Mouse (Mus musculus) embryonic facial prominence, embryonic 11.5 days (tissue): Measurements from ENCODE around the gene Adgrv1. TPM values are rescaled to one million over a fixed set of nuclear protein-coding genes. Genes with fewer than 3 reads are reported as not detected.

ENCODE experiments used
- ATAC-seq: fragments of 200-750 bp; cut with Nextera tagmentation; replicated peaks from 2 replicates; pipeline ENCODE4 v1.8.0; 2017; ENCODE audit warnings: low read depth; ENCODE audit not compliant: insufficient number of reproducible peaks, low FRiP score, low TSS enrichment
- DNase-seq: peaks from one replicate; pipeline ENCODE4 v3.0.0-alpha.2; 2015; ENCODE audit warnings: low spot score
- H3K27ac ChIP-seq: fragments of 300-500 bp; sonication (generic); replicated peaks from 2 replicates; pipeline ENCODE4 v1.5.1; 2014; ENCODE audit warnings: mild to moderate bottlenecking, low read depth, low read length, control low read depth
- H3K27me3 ChIP-seq: fragments of 300-500 bp; sonication (generic); 2 replicates; pipeline ENCODE4 v1.6.1; 2014; ENCODE audit warnings: mild to moderate bottlenecking, low read length, moderate library complexity, mixed read lengths; ENCODE audit not compliant: control insufficient read depth, insufficient read depth
- H3K36me3 ChIP-seq: fragments of 300-500 bp; sonication (generic); replicated peaks from 2 replicates; pipeline ENCODE4 v1.6.1; 2014; ENCODE audit warnings: low read depth, mild to moderate bottlenecking, low read length, moderate library complexity, mixed read lengths; ENCODE audit not compliant: control insufficient read depth, insufficient read depth
- H3K4me1 ChIP-seq: fragments of 300-500 bp; sonication (generic); 2 replicates; pipeline ENCODE4 v1.6.1; 2014; ENCODE audit warnings: low read length, mixed read lengths; ENCODE audit not compliant: control insufficient read depth, insufficient read depth
- H3K4me2 ChIP-seq: fragments of 300-500 bp; sonication (generic); 2 replicates; pipeline ENCODE4 v1.6.1; 2014; ENCODE audit warnings: low read depth, mild to moderate bottlenecking, control low read depth, low read length, moderate library complexity
- H3K4me3 ChIP-seq: fragments of 300-500 bp; sonication (generic); 2 replicates; pipeline ENCODE4 v1.5.1; 2014; ENCODE audit warnings: low read depth, low read length, control low read depth
- H3K9ac ChIP-seq: fragments of 300-500 bp; sonication (generic); replicated peaks from 2 replicates; pipeline ENCODE4 v1.6.1; 2014; ENCODE audit warnings: mild to moderate bottlenecking, control low read depth, low read length
- H3K9me3 ChIP-seq: fragments of 300-500 bp; sonication (generic); replicated peaks from 2 replicates; pipeline ENCODE4 v1.6.1; 2016; ENCODE audit warnings: mild to moderate bottlenecking, low read length, inconsistent platforms, mixed read lengths; ENCODE audit not compliant: control insufficient read depth
- WGBS: fragments of 180-500 bp; shearing (Covaris S2); extraction: QIAGEN DNeasy Blood & Tissue Kit; methylation state at CpG from one replicate; pipeline ENCODE4 v1.1.7; 2014; 5-methylcytosine and 5-hydroxymethylcytosine counted together
- polyA plus RNA-seq: library from polyadenylated mRNA; unstranded; fragments of >200 nt; fragmentation: Nextera tagmentation; extraction: Ambion mirVana; gene quantifications from 2 replicates; pipeline ENCODE4 v1.2.1, GENCODE M21; 2014

Adgrv1 gene
- polyA plus RNA-seq, 1 experiment from 2014 or later, result 8.0 TPM

DNA sequence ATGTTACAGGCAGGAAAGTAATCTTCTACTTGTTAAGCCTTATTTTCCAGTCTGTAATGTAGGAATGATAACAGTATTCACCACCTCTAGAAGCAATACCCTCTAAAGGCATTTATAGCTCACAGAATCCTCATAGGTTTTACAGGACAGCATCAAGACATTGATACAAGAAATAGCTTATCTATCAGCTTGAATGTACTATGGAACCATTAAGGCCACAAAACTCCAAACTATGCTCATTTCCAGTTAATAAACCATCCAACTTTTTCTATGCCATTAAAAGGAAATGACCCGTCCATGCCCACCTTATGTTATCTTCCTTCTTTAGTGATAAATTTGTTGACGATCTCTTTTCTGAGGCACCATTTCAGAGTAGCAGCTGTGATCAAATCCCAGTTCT is 272.6 kb downstream of the Adgrv1 start:
- H3K36me3 ChIP-seq, result no peaks in the 10 kb centered on the region
- 88% methylated on average over 2 of the region's 2 CpGs for WGBS

DNA sequence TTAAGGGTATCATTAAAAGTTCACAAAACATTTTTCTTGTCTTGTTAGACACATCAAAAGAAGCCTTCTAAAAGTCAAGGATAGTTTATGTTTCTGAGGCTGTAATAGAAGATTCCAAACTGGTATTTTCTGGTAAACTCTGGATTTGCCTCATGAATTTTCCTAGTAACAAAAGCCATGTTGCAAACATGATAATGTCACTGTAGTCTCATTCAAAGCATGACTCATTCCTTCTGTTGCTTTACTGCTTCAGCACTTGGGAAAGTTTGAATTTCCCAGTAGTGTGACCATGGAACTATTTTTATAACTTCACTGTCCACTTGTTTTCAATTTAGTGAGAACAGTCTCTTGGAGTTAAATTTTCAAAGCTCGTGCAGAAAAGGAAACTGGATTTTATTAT is 274.2 kb downstream of the Adgrv1 start:
- no peak overlapping the region for H3K4me3 ChIP-seq
- H3K9ac ChIP-seq, result no peak overlapping the region
- H3K4me1 ChIP-seq, result no peaks in the 10 kb centered on the region
- H3K36me3 ChIP-seq, result no peaks in the 10 kb centered on the region
- H3K27ac ChIP-seq, result no peak overlapping the region
- H3K9me3 ChIP-seq, result no peaks in the 10 kb centered on the region
- no peak overlapping the region for H3K4me2 ChIP-seq
- no peak for ATAC-seq
- no peaks in the 10 kb centered on the region for H3K27me3 ChIP-seq
- whole genome bisulfite sequencing, result 68% methylated on average over 1 of the region's 1 CpGs
- DNase-seq, result no peak

More for the DNA sequence above, 272.6 kb downstream of the Adgrv1 start:
- ATAC-seq (no peak), DNase-seq (no peak)
- no peaks in the 10 kb centered on the region for H3K27me3 ChIP-seq
- no peak overlapping the region for H3K4me3 ChIP-seq
- no peaks in the 10 kb centered on the region for H3K4me1 ChIP-seq
- no peak overlapping the region for H3K4me2 ChIP-seq
- no peaks in the 10 kb centered on the region for H3K9me3 ChIP-seq
- no peak overlapping the region for H3K9ac ChIP-seq
- H3K27ac ChIP-seq, result no peak overlapping the region

DNA sequence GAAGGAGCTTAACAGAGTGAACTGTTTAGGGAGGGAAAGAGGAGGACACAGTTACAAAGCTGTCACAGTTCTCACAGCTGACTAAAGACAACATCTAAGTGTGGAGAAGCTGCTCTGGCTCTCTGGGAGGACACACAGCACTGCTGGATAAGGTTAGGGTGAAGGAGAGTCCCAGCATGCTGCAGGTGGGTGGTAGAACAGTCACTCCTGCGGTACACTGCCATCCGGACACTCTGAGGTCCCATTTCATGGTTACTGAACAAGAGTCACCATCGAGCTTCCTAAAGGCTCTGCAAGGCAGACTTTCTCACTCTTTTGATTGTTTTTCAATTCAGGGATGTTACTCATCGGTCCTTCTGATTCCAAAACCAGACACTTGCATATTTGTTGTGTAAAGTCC is 274.6 kb downstream of the Adgrv1 start:
- Histone ChIP-seq H3K9ac (no peak overlapping the region), H3K27me3 (no peaks in the 10 kb centered on the region), H3K4me2 (no peak overlapping the region), H3K4me1 (no peaks in the 10 kb centered on the region), H3K27ac (no peak overlapping the region), H3K4me3 (no peak overlapping the region), H3K9me3 (no peaks in the 10 kb centered on the region), H3K36me3 (no peaks in the 10 kb centered on the region)
- DNase-seq, result no peak
- WGBS, result 82% methylated on average over 4 of the region's 4 CpGs
- ATAC-seq, result no peak

DNA sequence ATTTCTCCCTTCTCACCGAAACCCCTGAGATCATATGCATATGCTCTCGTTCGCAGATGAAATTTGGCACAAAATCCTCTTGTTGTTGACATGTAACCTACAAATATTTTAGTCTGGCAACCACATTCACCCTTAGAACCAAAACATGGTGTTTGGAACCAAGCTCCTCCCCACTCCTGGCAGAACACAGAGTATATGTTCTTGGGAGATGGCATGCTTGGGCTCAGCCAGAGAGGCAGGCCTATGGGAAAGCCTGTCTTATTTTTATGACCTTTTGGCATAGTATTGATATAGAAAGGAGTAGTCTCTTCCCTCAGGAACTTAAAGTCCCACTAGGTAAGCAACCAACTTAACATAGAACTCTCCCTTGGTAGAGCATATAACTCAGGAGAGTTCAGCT is 275.7 kb downstream of the Adgrv1 start:
- Histone ChIP-seq H3K27me3 (no peaks in the 10 kb centered on the region), H3K9ac (no peak overlapping the region), H3K9me3 (no peaks in the 10 kb centered on the region), H3K4me1 (no peaks in the 10 kb centered on the region), H3K36me3 (no peaks in the 10 kb centered on the region), H3K4me2 (no peak overlapping the region), H3K4me3 (no peak overlapping the region), H3K27ac (no peak overlapping the region)
- no peak for DNase-seq
- no peak for ATAC-seq
- WGBS, result 91% methylated on average over 3 of the region's 3 CpGs

DNA sequence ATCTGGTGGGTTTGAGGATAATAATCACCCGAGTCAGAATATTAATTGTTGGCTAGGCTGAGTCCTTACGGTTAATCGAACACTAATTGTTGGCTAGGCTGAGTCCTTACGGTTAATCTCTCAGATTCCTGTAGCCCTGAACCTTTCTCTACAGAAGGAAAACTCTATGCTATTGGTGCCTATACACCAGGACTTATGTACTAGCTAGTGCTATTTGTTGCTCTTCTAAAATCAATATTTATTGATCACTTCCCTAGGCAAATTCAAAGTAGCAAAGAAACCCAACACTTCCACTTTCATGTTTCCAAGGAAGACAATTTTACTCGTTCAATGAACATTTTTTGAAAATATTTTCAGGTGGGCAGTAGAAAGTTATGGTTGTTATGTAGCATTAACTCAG is 278.4 kb downstream of the Adgrv1 start:
- Histone ChIP-seq H3K4me1 (no peaks in the 10 kb centered on the region), H3K27me3 (no peaks in the 10 kb centered on the region), H3K9me3 (no peaks in the 10 kb centered on the region), H3K9ac (no peak overlapping the region), H3K4me3 (no peak overlapping the region), H3K27ac (no peak overlapping the region), H3K36me3 (no peaks in the 10 kb centered on the region), H3K4me2 (no peak overlapping the region)
- ATAC-seq, result no peak
- WGBS, result 86% methylated on average over 5 of the region's 5 CpGs
- no peak for DNase-seq

DNA sequence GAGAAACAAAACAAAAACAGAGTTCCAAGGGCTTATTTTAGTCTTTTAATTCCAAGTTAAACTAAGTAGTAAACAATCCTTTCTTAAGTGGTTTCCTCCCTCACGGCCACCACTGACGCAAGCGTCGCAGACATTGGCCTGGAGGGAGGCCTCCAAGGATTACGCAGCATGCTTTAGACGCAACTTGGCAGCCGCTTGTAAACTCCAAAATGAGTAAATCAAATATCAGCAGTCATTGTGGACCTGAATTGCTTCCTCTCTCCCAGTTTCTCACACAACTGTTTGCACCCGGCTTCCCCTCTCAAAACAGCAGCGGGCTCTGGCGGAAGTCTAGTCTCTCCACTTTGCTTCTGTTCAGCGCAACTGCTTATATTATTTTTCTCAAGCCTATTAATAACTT is 280.7 kb downstream of the Adgrv1 start:
- no peak for DNase-seq
- no peak overlapping the region for H3K4me2 ChIP-seq
- no peak overlapping the region for H3K4me3 ChIP-seq
- H3K36me3 ChIP-seq, result no peaks in the 10 kb centered on the region
- no peaks in the 10 kb centered on the region for H3K9me3 ChIP-seq
- WGBS, result 76% methylated on average over 11 of the region's 11 CpGs
- ATAC-seq, result no peak
- no peaks in the 10 kb centered on the region for H3K27me3 ChIP-seq
- H3K4me1 ChIP-seq, result no peaks in the 10 kb centered on the region
- no peak overlapping the region for H3K27ac ChIP-seq
- no peak overlapping the region for H3K9ac ChIP-seq

DNA sequence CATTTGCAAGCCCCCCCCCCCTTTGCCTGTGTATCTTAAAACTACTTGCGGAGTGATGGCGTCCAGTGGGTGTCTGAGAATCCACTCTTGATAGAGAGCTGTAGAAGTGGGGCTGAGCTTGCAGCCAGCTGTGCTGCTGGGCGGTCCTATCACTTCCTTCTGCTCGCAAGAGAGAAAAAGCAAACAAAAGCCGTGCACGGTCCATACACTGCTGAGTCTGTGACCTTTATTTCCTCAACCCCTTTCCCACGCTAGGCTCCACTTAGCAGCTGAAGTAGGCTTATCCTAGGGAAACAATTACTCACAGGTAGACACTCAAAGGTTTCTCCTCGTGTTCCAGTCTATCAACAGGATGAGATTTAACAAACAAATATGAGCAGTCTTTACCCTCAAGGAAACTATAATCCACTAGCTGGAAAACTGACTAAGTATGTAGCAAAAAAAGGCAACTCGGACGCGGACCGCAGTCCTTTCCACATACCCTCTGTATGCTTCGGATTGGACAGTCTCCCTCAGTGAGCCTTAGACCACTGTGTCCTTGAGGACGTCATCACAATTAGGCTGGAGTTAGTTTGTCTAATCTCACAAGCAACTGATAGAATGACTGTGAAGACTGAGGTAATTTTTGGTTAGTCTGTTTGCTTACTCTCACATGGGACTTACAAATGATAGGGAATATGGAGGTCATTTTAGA is 281.3 kb downstream of the Adgrv1 start:
- no peaks in the 10 kb centered on the region for H3K36me3 ChIP-seq
- WGBS, result 59% methylated on average over 14 of the region's 14 CpGs
- no peaks in the 10 kb centered on the region for H3K9me3 ChIP-seq
- no peaks in the 10 kb centered on the region for H3K4me1 ChIP-seq
- H3K9ac ChIP-seq, result no peak overlapping the region
- ATAC-seq, result 0 out of 2 replicates have a peak, but pooled peaks have one; percentile 62
- H3K4me3 ChIP-seq, result no peak overlapping the region
- peak; percentile 25 for DNase-seq
- no peak overlapping the region for H3K4me2 ChIP-seq
- no peak overlapping the region for H3K27ac ChIP-seq
- no peaks in the 10 kb centered on the region for H3K27me3 ChIP-seq

DNA sequence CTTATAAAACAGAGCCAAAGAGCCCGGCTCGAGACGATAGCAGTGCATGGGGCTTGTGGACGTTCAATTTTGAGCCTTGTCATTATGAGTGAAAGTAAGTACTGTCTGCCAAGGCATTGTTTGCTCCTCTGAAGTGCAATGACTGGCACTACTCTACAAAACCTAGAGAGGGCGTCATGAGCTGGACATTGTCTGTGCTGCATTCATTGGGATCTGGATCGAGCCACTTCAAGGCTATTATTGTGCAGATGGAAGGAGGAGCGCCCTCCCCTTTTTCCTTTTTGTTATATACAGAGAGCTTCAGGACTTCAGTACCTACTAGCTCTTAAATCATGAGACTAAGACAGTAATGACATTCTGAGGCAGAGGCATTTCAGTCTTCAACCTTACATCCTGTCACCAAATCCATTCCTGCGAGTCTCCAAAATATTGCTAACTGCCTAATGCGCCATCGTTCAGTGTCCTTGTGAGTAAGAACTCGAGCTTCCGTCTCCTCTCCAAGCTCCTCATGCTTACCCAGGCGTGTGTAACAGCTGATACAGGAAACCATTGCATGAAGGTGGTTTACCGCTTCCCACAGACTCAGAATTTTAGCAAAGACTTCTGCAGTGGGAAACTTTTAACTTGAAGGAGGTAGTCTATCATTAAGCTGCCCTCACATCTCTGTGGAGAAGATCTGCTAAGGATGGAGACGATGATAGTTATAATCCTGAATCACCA is 285.5 kb downstream of the Adgrv1 start:
- Histone ChIP-seq H3K4me2 (no peak overlapping the region), H3K4me3 (no peak overlapping the region), H3K4me1 (no peaks in the 10 kb centered on the region), H3K36me3 (no peaks in the 10 kb centered on the region), H3K9me3 (no peaks in the 10 kb centered on the region), H3K27me3 (no peaks in the 10 kb centered on the region), H3K9ac (no peak overlapping the region), H3K27ac (no peak overlapping the region)
- no peak for DNase-seq
- 94% methylated on average over 15 of the region's 15 CpGs for WGBS
- ATAC-seq, result no peak
